Mouse (Mus musculus): ENCODE data around the gene Klhl6. TPM values are rescaled to one million over a fixed set of nuclear protein-coding genes. Genes with fewer than 3 reads are reported as not detected.
A peak's percentile ranks its signal among the peaks of the same experiment; 100 is the strongest.

Klhl6 gene
- polyA plus RNA-seq, 1 experiment from 2014 or later, result 10.0 TPM

DNA sequence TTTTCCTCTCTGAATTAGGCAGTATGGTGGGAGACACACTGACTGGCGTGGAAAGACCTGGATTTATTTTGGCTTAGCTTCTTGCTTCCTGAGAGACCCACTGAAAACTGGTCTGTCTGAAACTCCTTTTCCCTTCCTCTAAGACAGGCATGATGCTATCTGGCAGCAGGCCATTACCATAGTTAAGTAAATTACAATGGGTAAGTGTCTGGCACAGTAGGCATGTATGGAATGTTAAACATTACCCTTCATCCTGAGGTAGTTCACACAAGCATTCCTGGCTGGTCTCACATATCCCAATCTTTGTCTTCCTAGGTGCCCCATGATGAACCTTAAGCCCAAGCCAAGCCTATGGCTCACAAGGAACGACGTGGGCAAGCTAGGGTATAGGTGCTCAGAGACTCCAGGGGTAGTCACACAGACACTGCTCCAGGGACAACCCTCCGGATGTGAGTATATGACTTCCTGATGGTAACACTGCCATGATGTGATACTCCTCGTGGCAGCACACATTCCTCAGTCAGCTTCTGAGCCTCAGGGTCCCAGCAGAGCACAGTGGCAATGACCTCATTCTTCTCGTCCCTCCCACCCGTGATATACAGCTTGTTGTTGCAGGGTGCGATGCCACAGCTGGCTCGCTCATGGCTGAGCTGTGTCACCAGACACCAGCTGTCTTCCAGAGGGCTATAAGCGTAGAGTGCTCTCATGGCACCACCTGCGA is 36.1 kb downstream of the Klhl6 start:
- no peak overlapping the region for H3K9ac ChIP-seq (replicated peaks; ENCODE audit: low read depth)
- peak; percentile 70; the same call in 1 of the 2 replicates for TF ChIP-seq EP300 (IDR thresholded peaks at IDR 0.05)
- no peak for TF ChIP-seq CTCF (IDR thresholded peaks at IDR 0.05)
- ATAC-seq (peak; percentile 83), DNase-seq (ENCODE audit: low spot score) (peak; percentile 55)
- no peak overlapping the region for H3K4me3 ChIP-seq (ENCODE audit: low read depth, low read length)
- no peak overlapping the region for H3K4me2 ChIP-seq (replicated peaks; ENCODE audit: low read depth, low read length)
- 0 out of 2 replicates have a peak, but pooled peaks cover 4% of the 10 kb centered on the region for H3K4me1 ChIP-seq (ENCODE audit: insufficient read depth, low read depth, low read length)
- no peaks in the 10 kb centered on the region for H3K9me3 ChIP-seq (ENCODE audit: low read length)
- no peaks in the 10 kb centered on the region for H3K36me3 ChIP-seq (ENCODE audit: insufficient read depth, low read length)
- H3K27me3 ChIP-seq (replicated peaks; ENCODE audit: insufficient read depth, low read length), result no peaks in the 10 kb centered on the region
- WGBS, result 59% methylated on average over 11 of the region's 11 CpGs
- H3K27ac ChIP-seq (ENCODE audit: low read length), result peak overlapping the region; percentile 47; the same call in 1 of the 2 replicates

DNA sequence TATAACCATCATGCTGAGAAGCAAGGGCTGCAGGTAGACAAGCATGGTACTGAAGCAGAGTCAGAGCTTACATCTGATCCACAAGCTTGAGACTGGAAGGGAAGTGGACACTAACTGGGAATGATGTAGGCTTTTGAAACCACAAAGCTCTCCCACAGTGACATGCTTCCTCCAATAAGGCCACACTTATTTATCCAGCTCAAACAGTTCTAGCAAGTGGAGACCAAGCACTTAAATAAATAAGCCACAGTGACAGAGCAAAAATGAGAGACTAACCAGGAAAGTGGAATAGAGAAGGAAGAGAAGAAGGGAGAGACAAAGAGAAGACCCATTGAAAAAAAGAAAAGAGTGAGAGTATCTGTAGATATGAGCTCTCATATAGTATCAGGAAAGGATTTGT is 62.0 kb downstream of the Klhl6 start:
- Histone ChIP-seq H3K4me1 (ENCODE audit: insufficient read depth, low read depth, low read length) (no peaks in the 10 kb centered on the region), H3K36me3 (ENCODE audit: insufficient read depth, low read length) (no peaks in the 10 kb centered on the region), H3K4me3 (ENCODE audit: low read depth, low read length) (no peak overlapping the region), H3K9ac (replicated peaks; ENCODE audit: low read depth) (no peak overlapping the region), H3K27ac (ENCODE audit: low read length) (no peak overlapping the region), H3K27me3 (replicated peaks; ENCODE audit: insufficient read depth, low read length) (no peaks in the 10 kb centered on the region), H3K9me3 (ENCODE audit: low read length) (no peaks in the 10 kb centered on the region), H3K4me2 (replicated peaks; ENCODE audit: low read depth, low read length) (no peak overlapping the region)
- no peak for ATAC-seq
- DNase-seq (ENCODE audit: low spot score), result no peak
- TF ChIP-seq EP300 (IDR thresholded peaks at IDR 0.05) (no peak), CTCF (IDR thresholded peaks at IDR 0.05) (no peak)

GRCm38 (mm10) chr16:19918286-19918685 is 64.6 kb downstream of the Klhl6 start:
- H3K27me3 ChIP-seq (replicated peaks; ENCODE audit: insufficient read depth, low read length), result no peaks in the 10 kb centered on the region
- 65% methylated on average over 1 of the region's 1 CpGs for WGBS
- no peak overlapping the region for H3K9ac ChIP-seq (replicated peaks; ENCODE audit: low read depth)
- no peak overlapping the region for H3K4me2 ChIP-seq (replicated peaks; ENCODE audit: low read depth, low read length)
- no peaks in the 10 kb centered on the region for H3K4me1 ChIP-seq (ENCODE audit: insufficient read depth, low read depth, low read length)
- ATAC-seq (peak; percentile 72; the same call in 1 of the 2 replicates), DNase-seq (ENCODE audit: low spot score) (peak; percentile 48)
- no peak overlapping the region for H3K27ac ChIP-seq (ENCODE audit: low read length)
- no peaks in the 10 kb centered on the region for H3K36me3 ChIP-seq (ENCODE audit: insufficient read depth, low read length)
- TF ChIP-seq EP300 (IDR thresholded peaks at IDR 0.05) (0 out of 2 replicates have a peak, but pooled peaks have one; percentile 14), CTCF (IDR thresholded peaks at IDR 0.05) (no peak)
- no peak overlapping the region for H3K4me3 ChIP-seq (ENCODE audit: low read depth, low read length)
- H3K9me3 ChIP-seq (ENCODE audit: low read length), result no peaks in the 10 kb centered on the region

GRCm38 (mm10) chr16:19912582-19912981 is 70.3 kb downstream of the Klhl6 start:
- Histone ChIP-seq H3K4me2 (replicated peaks; ENCODE audit: low read depth, low read length) (no peak overlapping the region), H3K4me1 (ENCODE audit: insufficient read depth, low read depth, low read length) (no peaks in the 10 kb centered on the region), H3K36me3 (ENCODE audit: insufficient read depth, low read length) (no peaks in the 10 kb centered on the region), H3K27ac (ENCODE audit: low read length) (no peak overlapping the region), H3K9ac (replicated peaks; ENCODE audit: low read depth) (no peak overlapping the region), H3K27me3 (replicated peaks; ENCODE audit: insufficient read depth, low read length) (no peaks in the 10 kb centered on the region), H3K9me3 (ENCODE audit: low read length) (no peaks in the 10 kb centered on the region), H3K4me3 (ENCODE audit: low read depth, low read length) (no peak overlapping the region)
- WGBS, result 25% methylated on average over 2 of the region's 2 CpGs
- no peak for TF ChIP-seq CTCF (IDR thresholded peaks at IDR 0.05)
- TF ChIP-seq EP300 (IDR thresholded peaks at IDR 0.05), result no peak
- ATAC-seq (no peak), DNase-seq (ENCODE audit: low spot score) (peak; percentile 12)

DNA sequence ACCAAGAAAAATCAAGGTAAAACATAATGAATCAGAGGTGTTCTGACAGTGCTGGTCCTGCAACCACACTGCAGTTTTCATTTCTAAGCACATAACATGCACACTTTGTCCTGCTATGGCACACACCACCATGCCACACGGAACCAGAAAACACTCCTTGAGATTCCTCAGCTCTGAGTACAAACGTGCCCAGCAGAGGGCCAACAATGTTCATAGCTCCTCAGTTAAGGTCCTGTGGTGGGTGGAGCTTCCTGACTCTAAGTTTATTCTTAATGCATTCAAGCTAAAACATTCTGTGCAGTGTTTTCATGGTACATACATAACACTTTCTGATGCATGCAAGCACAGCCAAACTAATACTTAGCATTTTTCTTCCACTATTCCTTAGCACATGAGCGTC is 74.5 kb downstream of the Klhl6 start:
- Histone ChIP-seq H3K27ac (ENCODE audit: low read length) (no peak overlapping the region), H3K27me3 (replicated peaks; ENCODE audit: insufficient read depth, low read length) (no peaks in the 10 kb centered on the region), H3K4me1 (ENCODE audit: insufficient read depth, low read depth, low read length) (no peaks in the 10 kb centered on the region; the same call in 1 of the 2 replicates), H3K9me3 (ENCODE audit: low read length) (no peaks in the 10 kb centered on the region), H3K4me3 (ENCODE audit: low read depth, low read length) (no peak overlapping the region), H3K4me2 (replicated peaks; ENCODE audit: low read depth, low read length) (no peak overlapping the region), H3K36me3 (ENCODE audit: insufficient read depth, low read length) (no peaks in the 10 kb centered on the region), H3K9ac (replicated peaks; ENCODE audit: low read depth) (no peak overlapping the region)
- WGBS, result 41% methylated on average over 3 of the region's 3 CpGs
- ATAC-seq (no peak; the same call in 1 of the 2 replicates), DNase-seq (ENCODE audit: low spot score) (peak; percentile 48)
- no peak for TF ChIP-seq EP300 (IDR thresholded peaks at IDR 0.05)
- peak; percentile 54 for TF ChIP-seq CTCF (IDR thresholded peaks at IDR 0.05)

DNA sequence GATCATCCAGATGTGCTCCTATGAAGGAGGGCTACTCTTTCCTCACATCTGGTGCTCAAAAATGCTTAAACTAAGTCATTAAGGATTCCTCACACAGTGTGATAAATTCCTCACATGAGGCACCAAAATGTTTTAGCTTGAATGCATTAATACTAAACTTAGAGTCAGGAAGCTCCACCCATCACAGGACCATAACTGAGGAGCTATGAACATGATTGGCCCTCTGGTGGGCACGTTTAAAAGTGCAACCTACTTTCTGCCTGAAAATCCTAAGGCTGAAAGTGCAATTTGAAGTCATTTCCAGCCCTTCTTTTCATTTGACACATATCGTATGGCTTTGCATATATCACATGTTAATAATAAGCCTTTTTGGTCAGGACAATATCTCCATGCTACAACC is 75.7 kb downstream of the Klhl6 start:
- no peaks in the 10 kb centered on the region for H3K27me3 ChIP-seq (replicated peaks; ENCODE audit: insufficient read depth, low read length)
- no peak overlapping the region for H3K27ac ChIP-seq (ENCODE audit: low read length)
- H3K9me3 ChIP-seq (ENCODE audit: low read length), result no peaks in the 10 kb centered on the region
- ATAC-seq, result no peak
- H3K4me3 ChIP-seq (ENCODE audit: low read depth, low read length), result no peak overlapping the region
- WGBS, result 32% methylated on average over 2 of the region's 2 CpGs
- H3K4me1 ChIP-seq (ENCODE audit: insufficient read depth, low read depth, low read length), result no peaks in the 10 kb centered on the region; the same call in 1 of the 2 replicates
- TF ChIP-seq EP300 (IDR thresholded peaks at IDR 0.05), result no peak
- TF ChIP-seq CTCF (IDR thresholded peaks at IDR 0.05), result peak; percentile 80
- H3K4me2 ChIP-seq (replicated peaks; ENCODE audit: low read depth, low read length), result no peak overlapping the region
- DNase-seq (ENCODE audit: low spot score), result peak; percentile 61
- no peak overlapping the region for H3K9ac ChIP-seq (replicated peaks; ENCODE audit: low read depth)
- H3K36me3 ChIP-seq (ENCODE audit: insufficient read depth, low read length), result no peaks in the 10 kb centered on the region

Measured in lung, postnatal 0 days (tissue).